Mouse (Mus musculus): Measurements from ENCODE around the gene Dazap2.
A peak's percentile ranks its signal among the peaks of the same experiment; 100 is the strongest.
"Not testable (repeated sequence)": the region's sequence is repeated elsewhere in the genome, so short reads cannot be mapped to it uniquely, and the experiment has no call there.

Dazap2 gene

GRCm38 (mm10) chr15:100611951-100612350 lies 3.2 kb upstream of the Dazap2 start:
- no peak for DNase-seq (ENCODE audit: low spot score)

GRCm38 (mm10) chr15:100612432-100612831 lies 2.7 kb upstream of the Dazap2 start:
- peak; percentile 29 for DNase-seq (ENCODE audit: low spot score)

- peak; percentile 73 for DNase-seq (ENCODE audit: low spot score)
Measured at GRCm38 (mm10) chr15:100613584-100613983, 1.6 kb upstream of the Dazap2 start.

- peak; percentile 20 for DNase-seq (ENCODE audit: low spot score)
Measured at GRCm38 (mm10) chr15:100614218-100614995, 742 bp upstream of the Dazap2 start.

DNA sequence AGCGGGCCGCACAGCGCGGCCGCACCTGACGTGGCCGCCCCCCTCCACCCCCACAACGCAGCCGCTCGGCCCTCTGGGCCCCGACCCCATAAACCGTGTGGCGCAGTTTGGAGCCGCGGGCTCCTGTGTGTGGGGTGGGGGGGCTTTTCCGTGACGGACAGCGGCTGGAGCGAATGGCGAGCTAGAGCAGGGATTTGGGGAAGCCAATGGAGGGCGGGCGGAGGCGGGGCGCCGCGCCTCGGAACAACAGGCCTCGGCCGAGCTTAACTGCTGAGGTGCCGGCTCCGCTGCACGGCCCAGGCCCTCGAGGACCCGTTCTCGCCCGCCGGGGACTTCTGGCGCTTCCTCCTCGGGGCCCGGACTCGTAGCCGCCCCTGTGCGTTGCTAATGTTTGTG lies 674 bp downstream of the Dazap2 start:
- DNase-seq (ENCODE audit: low spot score): peak; percentile 75

GRCm38 (mm10) chr15:100616221-100616620 lies 1.1 kb downstream of the Dazap2 start:
- DNase-seq (ENCODE audit: low spot score): no peak

- DNase-seq (ENCODE audit: low spot score): no peak
Measured at GRCm38 (mm10) chr15:100619200-100619599, 4.1 kb downstream of the Dazap2 start.

DNA sequence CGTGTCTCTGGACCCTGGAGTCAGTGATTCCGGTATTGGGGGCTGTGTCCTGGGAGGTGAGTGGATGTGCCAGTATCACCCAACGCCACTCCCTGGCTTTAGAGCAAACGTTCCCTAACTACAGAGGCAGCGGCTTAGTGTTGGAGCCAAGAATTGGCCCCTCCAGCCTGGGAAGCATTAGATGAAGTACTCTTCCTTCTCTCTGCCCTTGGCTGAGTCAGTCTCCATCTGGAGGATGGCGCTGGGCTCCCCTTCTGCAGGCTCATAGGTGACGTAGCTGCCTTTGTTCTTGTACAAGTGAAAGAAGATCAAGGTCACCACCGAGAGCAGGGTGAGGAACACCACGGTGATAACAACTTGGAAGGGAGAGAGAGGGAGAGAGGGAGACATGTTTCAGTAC lies 6.5 kb downstream of the Dazap2 start:
- DNase-seq (ENCODE audit: low spot score): not testable (repeated sequence)

DNA sequence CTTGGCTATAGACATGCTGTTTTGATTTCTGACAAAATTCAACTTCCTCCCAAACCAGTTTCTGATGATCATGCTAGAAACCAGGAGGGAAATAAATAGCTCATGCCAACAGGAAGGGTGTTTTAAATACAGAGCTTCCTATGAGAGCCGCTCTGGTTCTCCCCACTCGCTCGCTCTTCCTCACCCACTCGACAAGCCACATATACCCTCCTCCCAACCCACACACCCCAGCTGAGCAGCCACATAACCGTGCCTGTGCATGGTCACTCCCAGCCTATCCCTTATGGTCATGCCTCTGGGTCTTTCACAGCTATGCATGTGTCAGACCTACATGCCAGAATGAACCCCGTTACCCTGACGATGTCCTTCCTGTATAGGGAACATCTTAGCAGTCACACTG lies 7.0 kb downstream of the Dazap2 start:
- DNase-seq (ENCODE audit: low spot score): no peak

GRCm38 (mm10) chr15:100623754-100624153 lies 8.6 kb downstream of the Dazap2 start:
- no peak for DNase-seq (ENCODE audit: low spot score)

- DNase-seq (ENCODE audit: low spot score): no peak
Measured at GRCm38 (mm10) chr15:100624435-100624834, 9.3 kb downstream of the Dazap2 start.

- DNase-seq (ENCODE audit: low spot score): no peak
Measured at GRCm38 (mm10) chr15:100627287-100627686, 12.1 kb downstream of the Dazap2 start.

- DNase-seq (ENCODE audit: low spot score): no peak
Measured at GRCm38 (mm10) chr15:100627774-100628370, 12.7 kb downstream of the Dazap2 start.

DNA sequence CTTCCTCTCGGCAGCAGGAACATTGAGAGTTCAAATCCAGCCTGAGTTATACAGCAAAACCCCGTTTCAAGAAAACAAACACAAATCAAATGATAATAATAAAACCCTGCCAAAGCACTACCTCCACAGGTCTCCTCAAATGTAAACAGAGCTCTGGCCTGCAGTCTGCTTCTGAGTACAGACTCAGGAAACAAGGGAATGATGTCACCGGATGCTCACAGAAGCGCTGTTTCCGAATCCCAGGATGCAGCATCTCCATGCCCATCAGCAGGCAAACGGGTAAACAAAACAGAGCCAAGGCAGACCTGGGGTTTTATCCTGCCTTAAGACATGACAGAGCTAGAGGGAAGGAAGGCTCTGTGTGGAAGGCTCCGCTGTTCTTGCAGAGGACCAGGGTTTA lies 13.6 kb downstream of the Dazap2 start:
- no peak for DNase-seq (ENCODE audit: low spot score)

- no peak for DNase-seq (ENCODE audit: low spot score)
Measured at GRCm38 (mm10) chr15:100630126-100630525, 15.0 kb downstream of the Dazap2 start.

GRCm38 (mm10) chr15:100631454-100632170 lies 16.5 kb downstream of the Dazap2 start:
- DNase-seq (ENCODE audit: low spot score): no peak

DNA sequence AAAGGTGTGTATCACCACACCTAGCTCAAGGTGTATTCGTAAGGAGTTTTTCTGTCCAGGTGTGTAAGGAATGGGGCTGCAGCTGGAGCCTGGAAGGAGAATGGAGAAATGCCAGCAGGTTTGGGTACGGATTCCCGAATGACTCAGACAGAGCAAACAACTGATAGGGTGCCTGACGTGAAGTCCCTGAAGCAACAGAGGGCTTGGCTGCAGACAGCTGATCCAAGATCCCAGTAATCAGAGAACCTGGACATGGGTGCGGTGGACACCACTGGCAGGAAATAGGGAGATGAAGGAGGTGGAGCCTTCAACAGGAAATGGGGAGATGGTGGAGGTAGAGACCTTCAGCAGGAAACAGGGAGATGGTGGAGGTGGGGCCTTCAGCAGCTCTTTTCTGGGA lies 17.2 kb downstream of the Dazap2 start:
- DNase-seq (ENCODE audit: low spot score): no peak

DNA sequence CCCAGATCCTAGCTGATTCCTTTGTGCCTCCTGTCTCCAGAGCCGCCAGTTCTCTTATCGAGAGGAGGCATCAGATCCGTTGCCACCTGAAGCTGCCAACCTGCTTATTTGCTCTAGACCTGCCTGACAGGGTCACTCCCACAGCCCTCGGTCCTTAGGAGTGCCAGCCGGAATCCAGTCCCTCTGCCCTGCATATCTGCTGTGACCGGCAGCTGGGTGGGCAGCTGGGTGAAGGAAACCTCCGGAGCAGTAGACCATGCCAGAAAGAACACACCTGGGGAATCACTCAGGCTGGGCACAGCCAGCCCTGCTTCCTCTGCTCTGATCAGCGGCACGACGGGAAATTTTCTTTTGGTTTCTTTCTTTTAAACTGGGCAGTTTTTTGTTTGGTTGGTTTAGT lies 18.2 kb downstream of the Dazap2 start:
- DNase-seq (ENCODE audit: low spot score): no peak

GRCm38 (mm10) chr15:100635239-100635638 lies 20.1 kb downstream of the Dazap2 start:
- no peak for DNase-seq (ENCODE audit: low spot score)

DNA sequence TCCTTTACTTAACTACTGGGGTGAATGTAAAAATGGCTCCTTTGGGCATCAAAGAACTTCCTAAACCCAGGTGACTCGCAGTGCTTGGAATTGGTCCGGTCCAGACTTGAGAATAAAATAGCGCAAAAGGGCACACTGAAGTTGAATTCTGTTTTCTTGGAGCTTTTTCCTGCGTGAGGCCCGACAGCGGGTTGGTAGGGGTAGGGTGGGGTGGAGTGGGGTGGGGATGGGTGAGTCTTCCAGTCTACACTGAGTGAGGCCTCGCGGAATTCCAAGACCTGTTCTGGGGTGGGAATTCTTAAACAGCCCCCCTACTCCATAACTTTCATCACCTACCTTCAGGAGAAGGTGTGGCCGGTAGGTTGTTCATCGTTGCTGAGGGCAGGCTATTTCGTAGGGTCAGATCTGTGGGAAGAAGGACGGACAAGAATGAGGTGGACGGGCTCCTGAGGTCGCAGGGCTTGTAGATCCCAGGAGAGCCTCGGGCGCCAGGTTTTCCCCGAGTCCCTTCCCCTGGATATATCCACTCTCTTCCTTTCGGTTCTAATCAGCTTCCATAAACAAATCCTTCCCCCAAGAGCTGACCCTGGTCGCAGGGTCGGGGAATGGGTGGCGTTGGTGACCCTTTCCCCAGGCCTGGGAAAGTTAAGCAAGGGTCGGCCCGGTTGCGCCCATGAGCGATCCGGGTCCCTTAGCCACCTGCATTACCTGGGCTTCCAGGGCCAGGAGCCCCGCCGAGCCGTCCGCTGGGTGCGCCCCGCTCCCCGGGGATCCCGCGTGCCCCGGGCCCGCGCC lies 20.9 kb downstream of the Dazap2 start:
- DNase-seq (ENCODE audit: low spot score): no peak

DNA sequence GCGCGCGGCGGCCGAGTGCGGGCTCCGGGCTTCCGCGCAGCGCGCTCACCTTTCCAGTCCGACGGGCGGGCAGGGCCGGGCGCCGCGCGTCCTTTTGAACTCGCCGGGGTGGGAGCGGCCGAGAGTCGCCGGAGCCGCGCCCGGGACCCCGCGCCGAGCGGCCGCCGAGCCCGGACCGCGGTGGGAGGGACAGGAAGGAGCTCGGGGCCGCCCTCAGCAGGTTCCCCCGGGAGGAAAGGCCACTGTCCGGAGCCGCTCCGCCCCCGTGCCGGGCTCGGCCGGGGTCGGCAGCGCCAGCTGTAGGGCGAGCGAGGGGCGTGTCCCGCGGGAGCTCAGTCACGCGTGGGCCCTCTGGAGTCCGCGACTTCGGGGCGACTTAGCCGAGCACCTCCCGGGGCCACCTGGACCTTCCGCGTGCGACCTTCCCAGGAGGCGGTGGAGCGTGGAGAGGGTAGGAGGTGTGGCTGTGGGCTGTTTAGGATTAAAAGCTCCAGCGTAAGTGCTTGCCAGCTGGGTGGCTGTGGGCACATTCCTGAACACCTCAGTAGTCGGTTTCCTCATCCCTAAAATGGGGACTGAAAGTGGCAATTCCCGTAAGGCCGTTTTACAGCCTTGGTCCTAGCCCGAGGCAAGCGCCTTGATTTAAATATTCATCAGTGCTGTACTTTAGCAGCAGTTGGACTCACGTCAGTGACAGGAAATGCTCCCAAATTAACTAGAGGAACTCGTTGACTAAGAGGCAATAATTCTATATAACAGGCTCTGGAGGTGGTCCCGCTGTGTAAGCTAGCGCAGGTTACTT lies 21.8 kb downstream of the Dazap2 start, which contains the start of gene Smagp:
TSS of gene Smagp (minus strand) at position 241 of the 802 bp plus-strand sequence.
- no peak for DNase-seq (ENCODE audit: low spot score)

All from spleen, adult 12 weeks (tissue).